Mouse (Mus musculus): ENCODE measurements at regions not wholly inside any gene's neighbourhood (a gene's known extent, or its start where the extent isn't known, plus 50 kb on each side); places are given as distances from the start of the nearest gene placed in this dataset.

DNA sequence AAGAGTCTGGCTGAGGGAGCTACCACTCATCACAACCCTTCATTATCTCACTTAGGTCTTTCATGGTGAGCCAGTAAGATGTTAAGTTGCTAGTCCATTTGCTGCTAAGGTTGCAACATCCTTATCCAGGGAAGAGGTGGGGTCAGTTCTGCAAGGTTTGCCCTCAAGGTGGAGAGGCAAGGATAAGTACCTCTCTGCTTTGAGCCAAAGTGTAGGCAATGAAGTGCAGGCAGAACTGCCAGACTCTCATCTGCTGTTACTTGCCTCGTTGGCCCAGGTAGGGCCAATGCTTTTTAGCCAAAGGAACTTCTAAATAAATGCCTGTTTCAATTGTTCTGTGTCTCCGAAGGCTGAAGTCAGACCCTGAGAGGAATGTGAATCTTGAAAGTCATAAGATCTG, 59.6 kb upstream of the Lclat1 start:
- DNase-seq (ENCODE audit: low read depth, low spot score), result no peak

DNA sequence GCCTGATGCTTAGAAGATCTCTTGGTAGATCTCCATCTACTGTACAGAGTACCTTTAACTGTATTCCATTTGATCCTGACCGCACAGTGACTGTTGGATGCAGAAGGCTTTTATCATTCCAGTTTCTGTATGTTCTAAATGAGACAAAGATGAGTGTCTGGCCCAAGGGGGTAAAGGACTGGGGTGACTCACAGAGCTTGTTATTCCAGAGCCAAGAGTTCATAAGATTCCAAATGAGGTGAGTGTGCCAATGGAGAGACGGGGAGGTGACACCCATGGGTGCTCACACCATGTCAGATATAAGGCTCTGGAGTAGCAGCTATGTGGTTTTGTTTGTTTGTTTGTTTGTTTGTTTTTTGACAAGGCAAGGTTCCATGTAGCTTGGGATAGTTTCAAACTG, 54.8 kb upstream of the Lclat1 start:
- no peak for DNase-seq (ENCODE audit: low read depth, low spot score)

DNA sequence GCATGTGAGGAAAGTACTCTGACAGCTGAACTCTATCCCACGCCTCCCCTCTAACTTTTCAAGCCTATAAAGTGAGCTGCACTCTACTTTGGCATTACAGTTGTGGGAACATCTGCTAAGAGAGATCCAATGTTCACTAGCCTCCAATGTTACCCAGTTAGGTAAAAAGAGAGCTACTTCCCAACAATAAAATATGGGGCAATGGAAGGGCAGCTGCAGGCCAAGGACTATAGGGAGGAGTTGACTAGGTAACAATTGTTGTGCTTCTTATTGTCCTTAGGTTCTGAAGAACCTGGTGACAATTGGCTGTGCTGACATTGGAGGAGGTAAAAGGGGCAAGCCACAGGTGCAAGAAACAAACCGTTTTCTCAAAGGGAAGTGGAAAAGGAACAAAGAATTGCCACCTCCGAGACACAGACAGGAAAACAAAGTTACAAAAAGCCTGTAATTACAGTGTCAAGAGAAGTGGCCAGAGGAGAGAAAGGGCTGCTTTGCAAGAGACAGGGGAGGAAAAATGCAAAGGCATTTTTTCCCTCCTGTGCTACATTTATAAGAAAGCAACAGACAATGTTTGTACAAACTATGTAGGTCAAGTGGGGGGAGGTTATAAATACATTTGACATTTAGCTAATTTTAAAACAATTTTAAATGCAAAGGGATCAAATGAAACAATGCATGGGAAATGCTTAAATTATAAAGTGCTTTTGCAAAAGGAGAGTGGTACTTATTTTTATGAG, 54.1 kb upstream of the Lclat1 start:
- peak; percentile 56 for DNase-seq (ENCODE audit: low read depth, low spot score)

DNA sequence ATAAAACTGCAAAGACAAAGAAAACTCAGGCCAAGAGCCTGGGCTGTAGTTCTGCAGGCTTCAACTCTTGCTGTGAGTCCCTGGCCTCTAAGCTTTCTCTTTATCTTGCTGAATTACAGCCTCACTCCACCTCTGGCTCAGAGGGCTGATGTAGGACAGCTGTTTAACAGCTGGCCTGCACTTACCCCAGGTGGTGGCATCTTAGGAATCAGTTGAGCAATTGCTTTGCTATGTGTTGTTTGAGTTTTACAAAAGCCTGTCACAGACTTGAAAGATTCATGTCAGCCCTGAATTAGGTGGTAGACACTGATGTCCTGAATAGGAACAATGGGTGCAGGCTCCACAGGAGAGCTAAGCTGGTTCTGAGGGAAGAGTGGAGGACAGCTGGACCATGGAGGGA, 53.6 kb upstream of the Lclat1 start:
- peak; percentile 35 for DNase-seq (ENCODE audit: low read depth, low spot score)

DNA sequence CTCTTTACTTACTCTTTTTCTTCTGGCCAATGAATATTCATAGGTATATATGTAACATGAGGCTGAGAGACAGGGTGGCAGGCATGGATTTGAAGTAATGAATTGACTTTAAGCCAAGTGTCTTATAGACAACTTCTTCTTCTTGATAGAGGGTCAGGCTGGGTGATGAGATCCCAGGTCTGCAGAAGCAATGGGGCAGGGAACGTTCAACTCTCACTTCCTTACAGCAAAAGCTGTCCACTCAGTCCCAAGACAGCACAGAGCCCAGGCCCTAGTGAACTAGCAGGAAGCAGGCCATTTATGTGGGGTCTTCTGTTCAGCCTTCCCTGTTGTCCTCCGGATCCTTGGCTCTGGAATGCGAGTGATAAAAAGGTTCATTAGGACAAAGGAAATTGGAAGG, 52.6 kb upstream of the Lclat1 start:
- DNase-seq (ENCODE audit: low read depth, low spot score), result no peak

DNA sequence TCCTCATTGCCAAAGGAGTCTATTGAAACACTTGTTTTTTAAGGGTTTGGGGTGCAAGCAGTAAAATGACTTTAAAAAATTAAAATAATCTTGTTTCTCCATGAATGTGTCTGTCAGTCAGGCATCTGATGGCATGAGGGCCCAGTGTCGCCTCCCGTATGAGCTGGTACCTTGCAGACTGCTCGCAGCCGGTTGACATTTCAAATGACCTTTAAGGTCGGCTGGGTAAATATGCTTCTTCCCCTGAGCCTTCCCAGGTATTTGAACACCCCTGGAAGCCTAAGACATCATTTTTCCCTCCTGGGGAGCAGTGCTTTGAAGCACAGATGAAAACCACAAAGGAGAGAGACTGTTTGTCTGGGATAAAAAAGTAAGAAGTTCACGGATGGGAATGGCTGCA, 52.2 kb upstream of the Lclat1 start:
- DNase-seq (ENCODE audit: low read depth, low spot score), result no peak

DNA sequence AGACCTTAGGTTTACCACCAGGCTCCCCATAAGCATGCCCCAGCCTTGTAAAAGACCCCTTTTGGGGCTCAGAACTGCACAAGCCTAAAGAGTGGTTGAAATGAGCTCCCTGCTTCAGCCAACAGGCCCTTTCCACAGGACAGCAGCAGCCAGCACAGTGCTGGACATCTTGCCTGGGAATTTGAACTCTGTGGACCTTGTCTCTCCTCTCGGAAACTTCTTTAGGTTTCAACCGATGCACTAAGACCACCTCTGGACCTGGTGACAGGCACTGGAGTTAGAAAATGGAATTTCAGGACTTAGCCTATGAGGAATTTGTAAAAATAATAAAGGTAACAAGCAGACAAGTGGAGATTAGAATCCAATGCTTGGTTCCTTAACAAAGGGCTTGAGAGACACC, 51.2 kb upstream of the Lclat1 start:
- no peak for DNase-seq (ENCODE audit: low read depth, low spot score)

Data from A20 (cell line).